Mouse (Mus musculus) neural tube, embryonic 12.5 days (tissue): Measurements from ENCODE around the gene Ddb2. TPM values are rescaled to one million over a fixed set of nuclear protein-coding genes. Genes with fewer than 3 reads are reported as not detected.

Source experiments
- ATAC-seq: fragments of 200-750 bp; cut with Nextera tagmentation; 2 replicates; pipeline ENCODE4 v1.8.0; 2017; ENCODE audit warnings: low read depth, mild to moderate bottlenecking, moderate TSS enrichment, moderate library complexity; ENCODE audit not compliant: low FRiP score
- H3K27ac ChIP-seq: fragments of 300-500 bp; sonication (generic); 2 replicates; pipeline ENCODE4 v1.5.1; 2016
- H3K27me3 ChIP-seq: fragments of 300-500 bp; sonication (generic); replicated peaks from 2 replicates; pipeline ENCODE4 v1.6.1; 2016; ENCODE audit warnings: mild to moderate bottlenecking
- H3K36me3 ChIP-seq: fragments of 300-500 bp; sonication (generic); 2 replicates; pipeline ENCODE4 v1.6.1; 2016; ENCODE audit warnings: mild to moderate bottlenecking
- H3K4me1 ChIP-seq: fragments of 300-500 bp; sonication (generic); 2 replicates; pipeline ENCODE4 v1.6.1; 2016
- H3K4me2 ChIP-seq: fragments of 300-500 bp; sonication (generic); replicated peaks from 2 replicates; pipeline ENCODE4 v1.6.1; 2016; ENCODE audit warnings: mild to moderate bottlenecking
- H3K4me3 ChIP-seq: fragments of 300-500 bp; sonication (generic); 2 replicates; pipeline ENCODE4 v1.5.1; 2016
- H3K9ac ChIP-seq: fragments of 300-500 bp; sonication (generic); 2 replicates; pipeline ENCODE4 v1.6.1; 2016; ENCODE audit warnings: mild to moderate bottlenecking
- H3K9me3 ChIP-seq: fragments of 300-500 bp; sonication (generic); 2 replicates; pipeline ENCODE4 v1.6.1; 2016; ENCODE audit warnings: mild to moderate bottlenecking
- WGBS: fragments of 180-500 bp; shearing (Covaris S2); methylation state at CpG from one replicate; pipeline ENCODE4 v1.1.7; 2016; 5-methylcytosine and 5-hydroxymethylcytosine counted together
- polyA plus RNA-seq: library from polyadenylated mRNA; unstranded; fragments of >200 nt; fragmentation: Nextera tagmentation; extraction: Ambion mirVana; gene quantifications from 2 replicates; pipeline ENCODE4 v1.2.1, GENCODE M21; 2016

Gene Ddb2
- polyA plus RNA-seq, 1 experiment from 2014 or later, result 7.5 TPM

- H3K9ac ChIP-seq, result peak overlapping the region; percentile 84
- 14% methylated on average over 20 of the region's 20 CpGs for WGBS
- peak overlapping the region; percentile 82; the same call in 1 of the 2 replicates for H3K27ac ChIP-seq
- no peaks in the 10 kb centered on the region for H3K9me3 ChIP-seq
- H3K27me3 ChIP-seq, result no peaks in the 10 kb centered on the region
- peak overlapping the region; percentile 73 for H3K4me3 ChIP-seq
- peak overlapping the region; percentile 72 for H3K4me2 ChIP-seq
- peak; percentile 83; the same call in 1 of the 2 replicates for ATAC-seq
- H3K4me1 ChIP-seq, result peaks cover 12% of the 10 kb centered on the region
- H3K36me3 ChIP-seq, result peaks cover 31% of the 10 kb centered on the region
Observed at GRCm38 (mm10) chr2:91202972-91203656, 33.7 kb downstream of the Ddb2 start.

GRCm38 (mm10) chr2:91202222-91202971, 34.4 kb downstream of the Ddb2 start, which contains the start of the genes Nr1h3 and Acp2:
Gene Nr1h3, minus strand, starts transcription at chr2:91202834.
Gene Acp2, plus strand, starts transcription at chr2:91202885.
- H3K4me3 ChIP-seq, result peak within 1 kb of the TSS; percentile 73
- H3K36me3 ChIP-seq, result peaks cover 23% of the 10 kb centered on the region
- no peaks in the 10 kb centered on the region for H3K27me3 ChIP-seq
- peaks cover 12% of the 10 kb centered on the region for H3K4me1 ChIP-seq
- H3K27ac ChIP-seq, result peak within 1 kb of the TSS; percentile 82
- no peaks in the 10 kb centered on the region for H3K9me3 ChIP-seq
- peak within 1 kb of the TSS; percentile 72 for H3K4me2 ChIP-seq
- H3K9ac ChIP-seq, result peak within 1 kb of the TSS; percentile 84
- ATAC-seq, result peak; percentile 96
- 4% methylated on average over 28 of the region's 28 CpGs for WGBS

GRCm38 (mm10) chr2:91198888-91199287, 37.9 kb downstream of the Ddb2 start:
- H3K4me2 ChIP-seq, result no peak overlapping the region
- H3K9ac ChIP-seq, result no peak overlapping the region
- H3K9me3 ChIP-seq, result no peaks in the 10 kb centered on the region
- no peaks in the 10 kb centered on the region for H3K27me3 ChIP-seq
- peaks cover 18% of the 10 kb centered on the region for H3K4me1 ChIP-seq
- H3K36me3 ChIP-seq, result no peaks in the 10 kb centered on the region
- ATAC-seq, result no peak
- H3K27ac ChIP-seq, result no peak overlapping the region
- WGBS, result 88% methylated on average over 3 of the region's 3 CpGs
- no peak overlapping the region for H3K4me3 ChIP-seq

GRCm38 (mm10) chr2:91196577-91197001, 40.2 kb downstream of the Ddb2 start:
- H3K9ac ChIP-seq, result no peak overlapping the region
- no peaks in the 10 kb centered on the region for H3K9me3 ChIP-seq
- WGBS, result 82% methylated on average over 3 of the region's 3 CpGs
- no peak overlapping the region for H3K4me2 ChIP-seq
- peaks cover 12% of the 10 kb centered on the region for H3K4me1 ChIP-seq
- ATAC-seq, result no peak
- H3K27ac ChIP-seq, result no peak overlapping the region
- H3K27me3 ChIP-seq, result no peaks in the 10 kb centered on the region
- H3K36me3 ChIP-seq, result no peaks in the 10 kb centered on the region
- no peak overlapping the region for H3K4me3 ChIP-seq

- peak; percentile 88 for ATAC-seq
Observed at GRCm38 (mm10) chr2:91194624-91195332, 42.0 kb downstream of the Ddb2 start.

GRCm38 (mm10) chr2:91190501-91190900, 46.3 kb downstream of the Ddb2 start:
- no peaks in the 10 kb centered on the region for H3K9me3 ChIP-seq
- H3K27ac ChIP-seq, result no peak overlapping the region
- no peaks in the 10 kb centered on the region for H3K27me3 ChIP-seq
- peaks cover 12% of the 10 kb centered on the region for H3K4me1 ChIP-seq
- whole genome bisulfite sequencing, result 90% methylated on average over 16 of the region's 16 CpGs
- H3K4me3 ChIP-seq, result no peak overlapping the region
- ATAC-seq, result no peak
- no peak overlapping the region for H3K4me2 ChIP-seq
- H3K36me3 ChIP-seq, result no peaks in the 10 kb centered on the region
- H3K9ac ChIP-seq, result no peak overlapping the region

More at GRCm38 (mm10) chr2:91194624-91195332, 42.0 kb downstream of the Ddb2 start:
- Histone ChIP-seq H3K36me3 (no peaks in the 10 kb centered on the region), H3K9me3 (no peaks in the 10 kb centered on the region), H3K9ac (peak overlapping the region; percentile 55), H3K27me3 (no peaks in the 10 kb centered on the region), H3K27ac (no peak overlapping the region), H3K4me1 (peaks cover 12% of the 10 kb centered on the region), H3K4me3 (peak overlapping the region; percentile 27), H3K4me2 (peak overlapping the region; percentile 68)
- 2% methylated on average over 27 of the region's 27 CpGs for WGBS

- H3K27ac ChIP-seq, result no peak overlapping the region
- H3K9ac ChIP-seq, result no peak overlapping the region
- H3K27me3 ChIP-seq, result no peaks in the 10 kb centered on the region
- 74% methylated on average over 4 of the region's 4 CpGs for WGBS
- no peak for ATAC-seq
- H3K9me3 ChIP-seq, result no peaks in the 10 kb centered on the region
- no peaks in the 10 kb centered on the region for H3K36me3 ChIP-seq
- no peak overlapping the region for H3K4me2 ChIP-seq
- H3K4me1 ChIP-seq, result peaks cover 9% of the 10 kb centered on the region
- no peak overlapping the region for H3K4me3 ChIP-seq
Observed at GRCm38 (mm10) chr2:91187431-91187830, 49.4 kb downstream of the Ddb2 start.

GRCm38 (mm10) chr2:91186208-91186607, 50.6 kb downstream of the Ddb2 start:
- ATAC-seq, result no peak
- Histone ChIP-seq H3K36me3 (no peaks in the 10 kb centered on the region), H3K4me1 (peaks cover 18% of the 10 kb centered on the region), H3K4me3 (no peak overlapping the region), H3K27me3 (no peaks in the 10 kb centered on the region), H3K9ac (no peak overlapping the region), H3K9me3 (no peaks in the 10 kb centered on the region), H3K27ac (no peak overlapping the region), H3K4me2 (no peak overlapping the region)
- 82% methylated on average over 1 of the region's 1 CpGs for WGBS

- Histone ChIP-seq H3K27me3 (no peaks in the 10 kb centered on the region), H3K4me3 (peak within 1 kb of the TSS; percentile 94), H3K36me3 (no peaks in the 10 kb centered on the region), H3K4me2 (peak within 1 kb of the TSS; percentile 80), H3K4me1 (peaks cover 22% of the 10 kb centered on the region), H3K27ac (peak within 1 kb of the TSS; percentile 72), H3K9me3 (no peaks in the 10 kb centered on the region), H3K9ac (peak within 1 kb of the TSS; percentile 84)
- 73% methylated on average over 15 of the region's 15 CpGs for WGBS
- 0 out of 2 replicates have a peak, but pooled peaks have one; percentile 1 for ATAC-seq
Observed at GRCm38 (mm10) chr2:91183711-91184405, 52.9 kb downstream of the Ddb2 start, which contains the start of gene Madd. Gene Madd, minus strand, starts transcription at chr2:91183837.

GRCm38 (mm10) chr2:91183148-91183513, 53.7 kb downstream of the Ddb2 start:
- Histone ChIP-seq H3K27ac (peak overlapping the region; percentile 72; the same call in 1 of the 2 replicates), H3K4me3 (peak overlapping the region; percentile 94), H3K4me1 (peaks cover 22% of the 10 kb centered on the region), H3K27me3 (no peaks in the 10 kb centered on the region), H3K9ac (peak overlapping the region; percentile 84), H3K9me3 (no peaks in the 10 kb centered on the region), H3K4me2 (peak overlapping the region; percentile 80), H3K36me3 (peaks cover 2% of the 10 kb centered on the region)
- peak; percentile 98 for ATAC-seq
- under 1% methylated on average over 9 of the region's 9 CpGs for WGBS

GRCm38 (mm10) chr2:91182405-91183147, 54.2 kb downstream of the Ddb2 start:
- Histone ChIP-seq H3K36me3 (peaks cover 8% of the 10 kb centered on the region), H3K9ac (peak overlapping the region; percentile 84), H3K9me3 (no peaks in the 10 kb centered on the region), H3K4me1 (peaks cover 22% of the 10 kb centered on the region), H3K27ac (peak overlapping the region; percentile 72), H3K4me3 (peak overlapping the region; percentile 94), H3K4me2 (peak overlapping the region; percentile 80), H3K27me3 (no peaks in the 10 kb centered on the region)
- 1% methylated on average over 79 of the region's 81 CpGs for WGBS
- peak; percentile 96 for ATAC-seq
